Mouse (Mus musculus) midbrain, postnatal 0 days (tissue): ENCODE data around the gene Vmn1r7. TPM values are rescaled to one million over a fixed set of nuclear protein-coding genes. Genes with fewer than 3 reads are reported as not detected.
"Not testable (repeated sequence)": the region's sequence is repeated elsewhere in the genome, so short reads cannot be mapped to it uniquely, and the experiment has no call there.

ENCODE experiments used
- ATAC-seq: fragments of 200-750 bp; cut with Nextera tagmentation; 2 replicates; pipeline ENCODE4 v1.8.0; 2017; ENCODE audit warnings: moderate number of reproducible peaks, mild to moderate bottlenecking, moderate TSS enrichment, moderate library complexity; ENCODE audit not compliant: low FRiP score
- DNase-seq: peaks from one replicate; pipeline ENCODE4 v3.0.0-alpha.2; 2015; ENCODE audit warnings: low spot score
- H3K27ac ChIP-seq: fragments of 300-500 bp; sonication (generic); 2 replicates; pipeline ENCODE4 v1.5.1; 2014; ENCODE audit warnings: low read depth, mild to moderate bottlenecking, low read length, mixed read lengths
- H3K27me3 ChIP-seq: fragments of 300-500 bp; sonication (generic); 2 replicates; pipeline ENCODE4 v1.6.1; 2014; ENCODE audit warnings: low read length, control low read depth, mixed read lengths; ENCODE audit not compliant: insufficient read depth
- H3K36me3 ChIP-seq: fragments of 300-500 bp; sonication (generic); 2 replicates; pipeline ENCODE4 v1.6.1; 2014; ENCODE audit warnings: low read length, control low read depth, mixed read lengths; ENCODE audit not compliant: insufficient read depth
- H3K4me1 ChIP-seq: fragments of 300-500 bp; sonication (generic); 2 replicates; pipeline ENCODE4 v1.6.1; 2014; ENCODE audit warnings: mild to moderate bottlenecking, control low read depth, antibody characterized with exemption, low read length, mixed read lengths; ENCODE audit not compliant: insufficient read depth
- H3K4me2 ChIP-seq: fragments of 300-500 bp; sonication (generic); 2 replicates; pipeline ENCODE4 v1.6.1; 2014; ENCODE audit warnings: low read depth, mild to moderate bottlenecking, low read length, mixed read lengths; ENCODE audit not compliant: poor library complexity, severe bottlenecking
- H3K4me3 ChIP-seq: fragments of 300-500 bp; sonication (generic); 2 replicates; pipeline ENCODE4 v1.5.1; 2014; ENCODE audit warnings: low read depth, mild to moderate bottlenecking, low read length, moderate library complexity
- H3K9ac ChIP-seq: fragments of 300-500 bp; sonication (generic); replicated peaks from 2 replicates; pipeline ENCODE4 v1.6.1; 2014; ENCODE audit warnings: mild to moderate bottlenecking, low read length, moderate library complexity, mixed read lengths; ENCODE audit not compliant: poor library complexity, severe bottlenecking
- H3K9me3 ChIP-seq: fragments of 300-500 bp; sonication (generic); 2 replicates; pipeline ENCODE4 v1.6.1; 2016; ENCODE audit warnings: low read length, control low read depth
- CTCF ChIP-seq: IDR thresholded peaks from 2 replicates; pipeline ENCODE4 v1.5.1; 2016; ENCODE audit warnings: antibody characterized with exemption, mild to moderate bottlenecking
- WGBS: fragments of 180-500 bp; shearing (Covaris S2); extraction: QIAGEN DNeasy Blood & Tissue Kit; methylation state at CpG from one replicate; pipeline ENCODE4 v1.1.7; 2014; 5-methylcytosine and 5-hydroxymethylcytosine counted together
- polyA plus RNA-seq: library from polyadenylated mRNA; unstranded; fragments of >200 nt; fragmentation: Nextera tagmentation; extraction: Ambion mirVana; gene quantifications from 2 replicates; pipeline ENCODE4 v1.2.1, GENCODE M21; 2015
- total RNA-seq: library from RNA; depleted of rRNA; stranded (reverse); fragments of >200 nt; gene quantifications from 2 replicates; pipeline ENCODE4 v1.2.3, GENCODE M21; 2014; rRNA removed

Vmn1r7 gene
- total RNA-seq (not detected in 2 replicates), polyA plus RNA-seq (not detected in 2 replicates)

DNA sequence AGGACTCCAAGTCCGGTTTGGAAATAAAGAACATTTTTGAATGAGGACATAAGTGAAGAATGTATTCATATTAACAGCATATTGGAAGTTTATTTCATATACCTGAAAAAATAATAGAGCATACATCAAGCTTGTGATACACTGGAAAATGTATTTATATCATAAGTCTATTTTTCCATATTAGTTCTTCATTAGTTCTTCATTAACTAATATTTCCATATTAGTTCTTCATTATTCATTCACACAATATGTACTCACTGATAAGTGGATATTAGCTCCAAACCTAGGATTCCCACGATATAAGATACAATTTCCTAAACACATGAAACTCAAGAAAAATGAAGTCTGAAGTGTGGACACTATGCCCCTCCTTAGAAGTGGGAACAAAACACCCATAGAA, at the start of gene Vmn1r7:
Gene Vmn1r7, minus strand, starts transcription at position 101 of the 400 bp plus-strand sequence.
- H3K4me2 ChIP-seq, H3K9ac ChIP-seq, H3K4me1 ChIP-seq, H3K4me3 ChIP-seq, H3K36me3 ChIP-seq, DNase-seq, H3K27me3 ChIP-seq, H3K27ac ChIP-seq, ATAC-seq, H3K9me3 ChIP-seq: not testable (repeated sequence)
- 87% methylated on average over 2 of the region's 2 CpGs for WGBS

DNA sequence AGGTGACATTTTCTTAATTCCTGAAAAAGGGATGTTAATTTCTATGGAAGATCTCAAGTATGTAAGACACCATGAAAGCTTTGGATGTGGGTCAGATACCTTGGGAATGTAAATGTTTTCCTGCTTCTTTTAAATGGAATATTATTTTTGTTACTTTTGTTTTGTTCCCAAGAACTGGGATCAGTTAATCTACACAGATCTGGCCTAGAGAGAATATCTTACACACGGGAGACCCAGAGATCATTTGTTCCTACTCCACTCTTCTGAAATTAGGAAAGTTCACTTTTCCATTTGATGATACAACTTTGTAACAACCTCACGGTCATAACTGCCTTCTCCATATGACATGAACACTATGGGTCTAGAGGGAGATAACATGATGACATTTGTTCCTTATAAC, 41.4 kb upstream of the Vmn1r7 start, which contains the start of gene Vmn1r9:
Gene Vmn1r9, plus strand, starts transcription at position 301 of the 400 bp plus-strand sequence.
- H3K36me3 ChIP-seq: no peaks in the 10 kb centered on the region
- H3K27ac ChIP-seq: no peak within 1 kb of the TSS
- no peak within 1 kb of the TSS for H3K4me2 ChIP-seq
- ATAC-seq: no peak
- H3K4me1 ChIP-seq: no peaks in the 10 kb centered on the region
- 81% methylated on average over 2 of the region's 2 CpGs for WGBS
- no peak within 1 kb of the TSS for H3K9ac ChIP-seq
- no peak within 1 kb of the TSS for H3K4me3 ChIP-seq
- TF ChIP-seq CTCF: no peak
- no peaks in the 10 kb centered on the region for H3K9me3 ChIP-seq
- H3K27me3 ChIP-seq: no peaks in the 10 kb centered on the region
- DNase-seq: no peak

DNA sequence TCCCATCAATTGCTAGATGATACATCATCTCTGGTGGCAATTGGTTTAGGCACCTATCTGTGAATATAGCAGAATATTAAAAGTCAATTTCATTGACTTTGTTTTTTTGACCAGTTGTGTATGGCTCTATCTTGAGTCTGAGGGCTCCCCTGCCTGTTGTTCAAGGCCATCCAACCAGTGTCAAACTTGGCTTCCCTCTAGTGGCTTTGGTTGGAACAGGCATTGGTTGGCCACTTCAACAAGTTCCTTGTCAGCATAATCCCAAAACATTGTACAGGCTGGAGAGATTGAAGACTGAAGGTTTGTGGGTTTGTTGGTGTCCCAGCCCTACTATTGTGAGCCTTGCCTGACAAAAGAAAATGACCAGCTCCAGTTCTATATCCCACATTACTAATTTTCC, 38.6 kb upstream of the Vmn1r7 start:
- no peaks in the 10 kb centered on the region for H3K27me3 ChIP-seq
- no peak overlapping the region for H3K27ac ChIP-seq

DNA sequence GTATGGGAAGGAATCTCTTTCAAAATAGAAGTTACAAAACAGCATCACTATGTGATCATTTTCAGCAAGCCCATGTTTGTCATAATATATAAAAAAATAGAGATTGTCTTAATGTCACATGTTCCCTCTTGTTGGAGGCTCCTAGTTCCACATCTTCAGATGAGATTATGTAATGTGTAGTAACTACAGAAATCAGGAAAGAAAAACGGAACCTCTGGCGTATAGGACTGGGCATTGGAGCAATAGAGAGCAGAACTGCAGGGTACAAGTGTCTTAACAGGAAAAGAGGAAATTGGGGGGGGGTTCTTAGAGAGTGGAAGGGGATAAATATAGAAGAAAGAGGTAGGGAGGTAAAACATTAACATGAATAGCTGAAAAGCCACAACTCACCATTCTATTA, 9.6 kb upstream of the Vmn1r7 start:
- H3K27me3 ChIP-seq: no peaks in the 10 kb centered on the region
- ATAC-seq (no peak), DNase-seq (no peak)
- no peak overlapping the region for H3K27ac ChIP-seq
- TF ChIP-seq CTCF: no peak
- no peaks in the 10 kb centered on the region for H3K4me1 ChIP-seq
- no peaks in the 10 kb centered on the region for H3K36me3 ChIP-seq
- no peak overlapping the region for H3K9ac ChIP-seq
- H3K4me2 ChIP-seq: no peak overlapping the region
- H3K4me3 ChIP-seq: no peak overlapping the region
- 84% methylated on average over 2 of the region's 2 CpGs for WGBS
- H3K9me3 ChIP-seq: no peaks in the 10 kb centered on the region

More for the DNA sequence above, 38.6 kb upstream of the Vmn1r7 start:
- H3K4me1 ChIP-seq: no peaks in the 10 kb centered on the region
- ATAC-seq: no peak
- no peaks in the 10 kb centered on the region for H3K9me3 ChIP-seq
- H3K4me3 ChIP-seq: no peak overlapping the region
- H3K4me2 ChIP-seq: no peak overlapping the region
- TF ChIP-seq CTCF: peak; percentile 5; the same call in 1 of the 2 replicates
- DNase-seq: no peak
- no peak overlapping the region for H3K9ac ChIP-seq
- no peaks in the 10 kb centered on the region for H3K36me3 ChIP-seq

DNA sequence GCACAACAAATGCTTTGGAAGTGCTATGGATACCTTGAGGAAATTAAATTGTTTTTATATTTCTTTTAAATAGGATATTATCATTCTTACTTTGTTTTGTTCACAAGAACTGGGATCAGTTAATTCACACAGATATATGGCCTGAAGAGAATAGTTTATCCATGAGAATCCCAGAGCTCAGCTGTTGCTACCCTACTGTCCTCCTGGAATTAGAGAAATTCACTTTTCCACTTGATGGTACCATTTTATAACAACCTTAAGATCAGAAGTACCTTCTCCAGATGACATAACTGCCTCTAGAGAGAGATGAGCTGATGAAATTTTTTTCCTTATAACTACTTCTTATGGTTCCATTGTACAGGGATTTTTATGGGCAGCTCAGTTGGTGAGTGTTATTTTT, 6.9 kb upstream of the Vmn1r7 start, which contains the start of gene Vmn1r8:
Gene Vmn1r8, plus strand, starts transcription at position 301 of the 400 bp plus-strand sequence.
- ATAC-seq: no peak
- no peak within 1 kb of the TSS for H3K4me3 ChIP-seq
- no peak for TF ChIP-seq CTCF

DNA sequence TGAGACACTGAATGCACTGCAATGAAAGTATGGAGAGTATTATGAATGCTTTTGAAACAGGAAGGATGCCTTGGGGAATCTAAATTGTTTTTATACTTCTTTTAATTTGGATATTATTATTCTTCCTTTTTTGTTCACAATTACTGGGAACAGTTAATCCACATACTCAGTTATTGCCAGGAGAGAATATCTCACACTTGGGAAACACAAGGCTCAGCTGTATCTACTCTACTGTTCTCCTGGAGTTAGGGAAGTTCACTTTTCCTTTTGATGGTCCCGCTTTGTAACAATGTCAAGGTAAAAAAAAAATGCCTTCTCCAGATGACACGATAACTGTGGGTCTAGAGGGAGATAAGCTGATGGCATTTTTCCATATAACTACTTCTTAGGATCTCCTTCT, 28.2 kb downstream of the Vmn1r7 start, which contains the start of gene Vmn1r6:
Gene Vmn1r6, plus strand, starts transcription at position 301 of the 400 bp plus-strand sequence.
- WGBS: 84% methylated on average over 2 of the region's 2 CpGs
- no peaks in the 10 kb centered on the region for H3K4me1 ChIP-seq
- DNase-seq (no peak), ATAC-seq (no peak)
- no peak within 1 kb of the TSS for H3K4me2 ChIP-seq
- no peak within 1 kb of the TSS for H3K27ac ChIP-seq
- no peak within 1 kb of the TSS for H3K4me3 ChIP-seq
- no peak within 1 kb of the TSS for H3K9ac ChIP-seq
- no peaks in the 10 kb centered on the region for H3K27me3 ChIP-seq
- H3K36me3 ChIP-seq: no peaks in the 10 kb centered on the region
- no peaks in the 10 kb centered on the region for H3K9me3 ChIP-seq
- TF ChIP-seq CTCF: no peak

More for the DNA sequence above, 6.9 kb upstream of the Vmn1r7 start, which contains the start of gene Vmn1r8:
- no peak within 1 kb of the TSS for H3K27ac ChIP-seq
- no peaks in the 10 kb centered on the region for H3K4me1 ChIP-seq
- no peaks in the 10 kb centered on the region for H3K36me3 ChIP-seq
- no peaks in the 10 kb centered on the region for H3K9me3 ChIP-seq
- no peaks in the 10 kb centered on the region for H3K27me3 ChIP-seq
- H3K9ac ChIP-seq: no peak within 1 kb of the TSS
- no peak within 1 kb of the TSS for H3K4me2 ChIP-seq
- DNase-seq: no peak

Other genes with a start within 250 kb of the Vmn1r7 start
- 36.9 and 50.1 TPM in 2 replicates for gene Kbtbd2, start 227.5 kb downstream of the Vmn1r7 start, total RNA-seq
- gene Kbtbd2, start 227.5 kb downstream of the Vmn1r7 start, polyA plus RNA-seq: 15.9 and 18.4 TPM in 2 replicates
- 44.8 and 46.5 TPM in 2 replicates for gene Fkbp9, start 193.3 kb downstream of the Vmn1r7 start, total RNA-seq
- 31.9 and 36.7 TPM in 2 replicates for gene Fkbp9, start 193.3 kb downstream of the Vmn1r7 start, polyA plus RNA-seq
- 83.2 and 98.4 TPM in 2 replicates for gene Nt5c3, start 101.4 kb downstream of the Vmn1r7 start, total RNA-seq
- gene Nt5c3, start 101.4 kb downstream of the Vmn1r7 start, polyA plus RNA-seq: 181 and 182 TPM in 2 replicates
- gene Vmn1r4, start 101.3 kb downstream of the Vmn1r7 start, total RNA-seq: 0.33 and 1.7 TPM in 2 replicates
- 0.46 and 0.88 TPM in 2 replicates for gene Vmn1r4, start 101.3 kb downstream of the Vmn1r7 start, polyA plus RNA-seq
- not detected in 2 replicates for gene Vmn1r5, start 55.1 kb downstream of the Vmn1r7 start, total RNA-seq
- gene Vmn1r5, start 55.1 kb downstream of the Vmn1r7 start, polyA plus RNA-seq: not detected in 2 replicates
- gene Vmn1r6, start 28.1 kb downstream of the Vmn1r7 start, total RNA-seq: not detected in 2 replicates
- not detected in 2 replicates for gene Vmn1r6, start 28.1 kb downstream of the Vmn1r7 start, polyA plus RNA-seq
- not detected in 2 replicates for gene Vmn1r8, start 7.0 kb upstream of the Vmn1r7 start, total RNA-seq
- not detected in 2 replicates for gene Vmn1r8, start 7.0 kb upstream of the Vmn1r7 start, polyA plus RNA-seq
- not detected in 2 replicates for gene Vmn1r9, start 41.5 kb upstream of the Vmn1r7 start, total RNA-seq
- not detected in 2 replicates for gene Vmn1r9, start 41.5 kb upstream of the Vmn1r7 start, polyA plus RNA-seq
- gene Vmn1r10, start 84.1 kb upstream of the Vmn1r7 start, total RNA-seq: not detected in 2 replicates
- gene Vmn1r10, start 84.1 kb upstream of the Vmn1r7 start, polyA plus RNA-seq: not detected in 2 replicates
- gene Vmn1r11, start 108.1 kb upstream of the Vmn1r7 start, total RNA-seq: not detected in 2 replicates
- not detected in 2 replicates for gene Vmn1r11, start 108.1 kb upstream of the Vmn1r7 start, polyA plus RNA-seq
- not detected in 2 replicates for gene Vmn1r12, start 131.6 kb upstream of the Vmn1r7 start, total RNA-seq
- gene Vmn1r12, start 131.6 kb upstream of the Vmn1r7 start, polyA plus RNA-seq: not detected in 2 replicates
- gene Vmn1r13, start 178.0 kb upstream of the Vmn1r7 start, total RNA-seq: not detected in 2 replicates
- gene Vmn1r13, start 178.0 kb upstream of the Vmn1r7 start, polyA plus RNA-seq: not detected in 2 replicates
- not detected in 2 replicates for gene Vmn1r14, start 206.4 kb upstream of the Vmn1r7 start, total RNA-seq
- gene Vmn1r14, start 206.4 kb upstream of the Vmn1r7 start, polyA plus RNA-seq: not detected in 2 replicates
- gene Vmn1r15, start 232.6 kb upstream of the Vmn1r7 start, total RNA-seq: not detected in 2 replicates
- not detected in 2 replicates for gene Vmn1r15, start 232.6 kb upstream of the Vmn1r7 start, polyA plus RNA-seq